Comparison of ENCODE assay signal across 8 mouse cellular contexts in the genomic region with DNA sequence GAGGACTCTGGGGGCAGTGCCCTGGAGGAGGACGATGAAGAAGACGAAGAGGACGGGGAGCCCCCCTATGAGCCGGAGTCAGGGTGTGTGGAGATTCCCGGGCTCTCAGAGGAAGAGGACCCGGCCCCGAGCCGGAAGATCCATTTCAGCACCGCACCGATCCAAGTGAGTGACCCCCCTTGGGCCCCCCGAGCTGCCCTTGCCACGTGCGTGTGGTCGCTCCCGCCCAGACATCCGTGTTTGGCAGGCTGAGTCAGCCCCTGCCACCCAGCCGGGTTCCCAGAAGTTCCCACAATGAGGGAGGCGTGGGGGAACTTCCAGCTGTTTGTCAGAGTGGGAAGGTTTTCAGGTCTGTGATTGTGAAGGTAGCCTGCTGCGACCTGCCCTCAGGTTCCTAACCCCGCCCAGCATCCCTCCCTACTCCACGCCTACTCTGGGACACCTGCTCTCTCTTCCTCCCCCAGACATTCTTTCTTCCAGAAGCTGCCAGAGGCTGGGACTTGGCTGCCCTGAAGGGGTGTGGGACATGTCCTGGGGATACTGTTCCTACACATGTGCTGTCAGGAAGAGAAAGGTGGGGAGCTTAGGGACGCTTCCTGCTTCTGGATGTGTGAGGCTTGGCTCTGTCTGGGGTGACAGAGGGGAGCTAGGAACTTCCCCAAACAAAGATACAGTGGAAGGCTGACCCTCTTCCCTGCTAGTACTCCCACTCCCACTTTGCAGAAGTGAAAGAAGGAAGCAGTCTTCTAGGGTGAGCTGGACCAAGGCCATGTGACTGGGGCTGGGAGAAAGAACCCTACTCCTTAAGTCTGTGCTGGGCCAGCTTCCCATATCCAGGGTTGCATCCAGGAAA. TPM values are rescaled to one million over a fixed set of nuclear protein-coding genes. Genes with fewer than 3 reads are reported as not detected.
A peak's percentile ranks its signal among the peaks of the same experiment; 100 is the strongest.
DNase-seq lines count a peak whose midpoint lies in the region; ATAC-seq and TF ChIP-seq lines count a peak whose summit lies in the region.

No protein-coding gene starts in this region.

- H3K4me1 ChIP-seq in intestine, embryonic 15.5 days (replicated peaks) = peaks cover 73% of the 10 kb centered on the region
- peaks cover 88% of the 10 kb centered on the region for H3K4me1 ChIP-seq in liver, embryonic 16.5 days (ENCODE audit: control insufficient read depth, low read depth, low read length)
- H3K4me1 ChIP-seq in neural tube, embryonic 12.5 days = peaks cover 64% of the 10 kb centered on the region

- H3K27me3 ChIP-seq in intestine, embryonic 15.5 days (replicated peaks) = no peaks in the 10 kb centered on the region
- no peaks in the 10 kb centered on the region for H3K27me3 ChIP-seq in liver, embryonic 16.5 days (ENCODE audit: control insufficient read depth, insufficient read depth, low read depth, low read length)
- no peaks in the 10 kb centered on the region for H3K27me3 ChIP-seq in neural tube, embryonic 12.5 days (replicated peaks)

- H3K9ac ChIP-seq in intestine, embryonic 15.5 days = peak overlapping the region; percentile 82
- peak overlapping the region; percentile 87 for H3K9ac ChIP-seq in liver, embryonic 16.5 days (ENCODE audit: low read depth, low read length)
- peak overlapping the region; percentile 97 for H3K9ac ChIP-seq in neural tube, embryonic 12.5 days

- DNase-seq in ovary, postnatal 36 days (ENCODE audit: low spot score) = peak; percentile 60
- DNase-seq in ovary, postnatal 14 days (ENCODE audit: low spot score) = no peak
- DNase-seq in adrenal gland, postnatal 36 days = peak; percentile 73 to 79
- peak; percentile 59 for DNase-seq in gastrocnemius, adult 2 months
- DNase-seq in natural killer cell, adult 2 months (ENCODE audit: low spot score in 2 of 2) = no peak

- peak overlapping the region; percentile 93 for H3K27ac ChIP-seq in gastrocnemius, adult 2 months
- H3K27ac ChIP-seq in intestine, embryonic 15.5 days = peak overlapping the region; percentile 92
- peak overlapping the region; percentile 77 for H3K27ac ChIP-seq in liver, embryonic 16.5 days (ENCODE audit: low read length)
- no peak overlapping the region for H3K27ac ChIP-seq in neural tube, embryonic 12.5 days

- H3K4me3 ChIP-seq in gastrocnemius, adult 2 months = peak overlapping the region; percentile 98
- peak overlapping the region; percentile 91 for H3K4me3 ChIP-seq in intestine, embryonic 15.5 days (replicated peaks)
- peak overlapping the region; percentile 84 for H3K4me3 ChIP-seq in liver, embryonic 16.5 days (ENCODE audit: low read depth, low read length)
- H3K4me3 ChIP-seq in neural tube, embryonic 12.5 days = peak overlapping the region; percentile 93

- H3K4me2 ChIP-seq in intestine, embryonic 15.5 days (replicated peaks) = peak overlapping the region; percentile 93
- peak overlapping the region; percentile 97 for H3K4me2 ChIP-seq in liver, embryonic 16.5 days (ENCODE audit: low read depth, low read length)
- peak overlapping the region; percentile 88 for H3K4me2 ChIP-seq in neural tube, embryonic 12.5 days (replicated peaks)

- WGBS in intestine, embryonic 15.5 days = 1% methylated on average over 22 of the region's 22 CpGs
- WGBS in liver, embryonic 16.5 days (ENCODE audit: insufficient replicate concordance) = 3% methylated on average over 22 of the region's 22 CpGs
- WGBS in neural tube, embryonic 12.5 days = 2% methylated on average over 22 of the region's 22 CpGs

- no peak for TF ChIP-seq CTCF in gastrocnemius, adult 2 months (IDR thresholded peaks at IDR 0.05)

- H3K36me3 ChIP-seq in intestine, embryonic 15.5 days = peaks cover 9% of the 10 kb centered on the region
- no peaks in the 10 kb centered on the region; the same call in 1 of the 2 replicates for H3K36me3 ChIP-seq in liver, embryonic 16.5 days (ENCODE audit: control insufficient read depth, insufficient read depth)
- peaks cover 27% of the 10 kb centered on the region for H3K36me3 ChIP-seq in neural tube, embryonic 12.5 days

- H3K9me3 ChIP-seq in intestine, embryonic 15.5 days = no peaks in the 10 kb centered on the region
- H3K9me3 ChIP-seq in liver, embryonic 16.5 days (replicated peaks; ENCODE audit: control insufficient read depth, low read length) = no peaks in the 10 kb centered on the region
- no peaks in the 10 kb centered on the region for H3K9me3 ChIP-seq in neural tube, embryonic 12.5 days

- peak; percentile 27; the same call in 1 of the 2 replicates for ATAC-seq in intestine, embryonic 15.5 days
- ATAC-seq in liver, embryonic 16.5 days (ENCODE audit: low read depth) = no peak; the same call in 1 of the 2 replicates
- no peak for ATAC-seq in neural tube, embryonic 12.5 days (ENCODE audit: low FRiP score, low read depth)

- intact Hi-C loops in gastrocnemius, adult 2 months (cut with DNase I) = no loop called here

RNA-seq across cellular contexts. Expression of a gene that starts 2.1 kb away (rescaled TPM):
- 100 to 1,000 TPM; 119 to 120 TPM for total RNA-seq in adrenal gland, postnatal 36 days (2021)
- total RNA-seq in gastrocnemius, adult 2 months (2021) = 10 to 100 TPM; 18.3 to 25.7 TPM
- 6.8 and 8.1 TPM in 2 replicates for polyA plus RNA-seq in intestine, embryonic 15.5 days (2015; fragmentation: Nextera tagmentation; extraction: Ambion mirVana)
- 7.1 and 7.6 TPM in 2 replicates for polyA plus RNA-seq in liver, embryonic 16.5 days (2015; fragmentation: Nextera tagmentation; extraction: Ambion mirVana)
- polyA plus RNA-seq in neural tube, embryonic 12.5 days (2016; fragmentation: Nextera tagmentation; extraction: Ambion mirVana) = 18.2 and 19.7 TPM in 2 replicates

RNA-seq across cellular contexts. Expression of a gene that starts 16.7 kb away (rescaled TPM):
- total RNA-seq in adrenal gland, postnatal 36 days (2021) = 1 to 10 TPM; 3.2 to 3.4 TPM
- total RNA-seq in gastrocnemius, adult 2 months (2021) = under 1 TPM; 0.28 to 0.42 TPM
- 15.0 and 15.3 TPM in 2 replicates for polyA plus RNA-seq in intestine, embryonic 15.5 days (2015; fragmentation: Nextera tagmentation; extraction: Ambion mirVana)
- 27.2 and 34.7 TPM in 2 replicates for polyA plus RNA-seq in liver, embryonic 16.5 days (2015; fragmentation: Nextera tagmentation; extraction: Ambion mirVana)
- polyA plus RNA-seq in neural tube, embryonic 12.5 days (2016; fragmentation: Nextera tagmentation; extraction: Ambion mirVana) = 101 and 106 TPM in 2 replicates

RNA-seq across cellular contexts. Expression of a gene that starts 16.9 kb away (rescaled TPM):
- total RNA-seq in adrenal gland, postnatal 36 days (2021) = not detected
- total RNA-seq in gastrocnemius, adult 2 months (2021) = 100 to 1,000 TPM; 252 to 278 TPM
- 0.19 TPM in 1 of 2 replicates, not detected in the other for polyA plus RNA-seq in intestine, embryonic 15.5 days (2015; fragmentation: Nextera tagmentation; extraction: Ambion mirVana)
- polyA plus RNA-seq in liver, embryonic 16.5 days (2015; fragmentation: Nextera tagmentation; extraction: Ambion mirVana) = 0.86 and 0.96 TPM in 2 replicates
- 0.80 and 0.90 TPM in 2 replicates for polyA plus RNA-seq in neural tube, embryonic 12.5 days (2016; fragmentation: Nextera tagmentation; extraction: Ambion mirVana)

RNA-seq across cellular contexts. Expression of a gene that starts 25.6 kb away (rescaled TPM):
- total RNA-seq in adrenal gland, postnatal 36 days (2021) = not detected
- total RNA-seq in gastrocnemius, adult 2 months (2021) = not detected
- not detected in 2 replicates for polyA plus RNA-seq in intestine, embryonic 15.5 days (2015; fragmentation: Nextera tagmentation; extraction: Ambion mirVana)
- polyA plus RNA-seq in liver, embryonic 16.5 days (2015; fragmentation: Nextera tagmentation; extraction: Ambion mirVana) = not detected in 2 replicates
- not detected in 2 replicates for polyA plus RNA-seq in neural tube, embryonic 12.5 days (2016; fragmentation: Nextera tagmentation; extraction: Ambion mirVana)

RNA-seq across cellular contexts. Expression of a gene that starts 48.2 kb away (rescaled TPM):
- total RNA-seq in adrenal gland, postnatal 36 days (2021) = 100 to 1,000 TPM in 1 of 2 experiments, 10 to 100 TPM in 1; 70.0 to 103 TPM
- 100 to 1,000 TPM; 471 to 485 TPM for total RNA-seq in gastrocnemius, adult 2 months (2021)
- 30.8 and 31.2 TPM in 2 replicates for polyA plus RNA-seq in intestine, embryonic 15.5 days (2015; fragmentation: Nextera tagmentation; extraction: Ambion mirVana)
- 10.7 and 13.9 TPM in 2 replicates for polyA plus RNA-seq in liver, embryonic 16.5 days (2015; fragmentation: Nextera tagmentation; extraction: Ambion mirVana)
- polyA plus RNA-seq in neural tube, embryonic 12.5 days (2016; fragmentation: Nextera tagmentation; extraction: Ambion mirVana) = 20.5 and 20.6 TPM in 2 replicates

Comparison
In these comparisons a context has a peak if more than half of its experiments do, and no peak if none do; other contexts are left out.
1. DNase-seq: peak in ovary, postnatal 36 days (single experiment), adrenal gland, postnatal 36 days (2 of 2) and gastrocnemius, adult 2 months (single experiment); none in ovary, postnatal 14 days (single experiment) and natural killer cell, adult 2 months (0 of 2).
2. Peak in every context shown above with its lines, with median percentiles within 50 percentile points of each other: H3K4me3 ChIP-seq, H3K4me2 ChIP-seq and H3K9ac ChIP-seq.